Mouse (Mus musculus): ENCODE measurements around the gene Ccdc89. TPM values are rescaled to one million over a fixed set of nuclear protein-coding genes. Genes with fewer than 3 reads are reported as not detected.

Gene Ccdc89
- 1.2 and 1.4 TPM in 2 replicates for polyA plus RNA-seq (2015; fragmentation: Nextera tagmentation; extraction: Ambion mirVana)

GRCm38 (mm10) chr7:90426020-90427001 lies at the start of gene Ccdc89:
Gene Ccdc89, plus strand, starts transcription at chr7:90426577.
- peak within 1 kb of the TSS; percentile 39 for H3K4me3 ChIP-seq (ENCODE audit: low read depth, low read length)
- peak; percentile 100 for ATAC-seq
- no peak within 1 kb of the TSS; the same call in 1 of the 2 replicates for H3K9ac ChIP-seq (replicated peaks; ENCODE audit: low read depth)
- H3K27me3 ChIP-seq (replicated peaks; ENCODE audit: insufficient read depth, low read length) = no peaks in the 10 kb centered on the region
- no peak within 1 kb of the TSS for H3K27ac ChIP-seq (ENCODE audit: low read length)
- no peak for TF ChIP-seq CTCF (IDR thresholded peaks at IDR 0.05)
- no peak for TF ChIP-seq EP300 (IDR thresholded peaks at IDR 0.05)
- peak; percentile 98 for DNase-seq (ENCODE audit: low spot score)
- 22% methylated on average over 29 of the region's 29 CpGs for WGBS
- no peaks in the 10 kb centered on the region for H3K9me3 ChIP-seq (ENCODE audit: low read length)
- H3K36me3 ChIP-seq (ENCODE audit: insufficient read depth, low read length) = no peaks in the 10 kb centered on the region
- H3K4me2 ChIP-seq (replicated peaks; ENCODE audit: low read depth, low read length) = peak within 1 kb of the TSS; percentile 66
- peaks cover 4% of the 10 kb centered on the region; the same call in 1 of the 2 replicates for H3K4me1 ChIP-seq (ENCODE audit: insufficient read depth, low read depth, low read length)

GRCm38 (mm10) chr7:90384411-90384810 lies 42.0 kb upstream of the Ccdc89 start:
- Histone ChIP-seq H3K9me3 (ENCODE audit: low read length) (no peaks in the 10 kb centered on the region), H3K4me1 (ENCODE audit: insufficient read depth, low read depth, low read length) (no peaks in the 10 kb centered on the region), H3K4me3 (ENCODE audit: low read depth, low read length) (no peak overlapping the region), H3K4me2 (replicated peaks; ENCODE audit: low read depth, low read length) (no peak overlapping the region), H3K36me3 (ENCODE audit: insufficient read depth, low read length) (no peaks in the 10 kb centered on the region), H3K9ac (replicated peaks; ENCODE audit: low read depth) (no peak overlapping the region), H3K27ac (ENCODE audit: low read length) (no peak overlapping the region), H3K27me3 (replicated peaks; ENCODE audit: insufficient read depth, low read length) (no peaks in the 10 kb centered on the region)
- TF ChIP-seq EP300 (IDR thresholded peaks at IDR 0.05) (no peak), CTCF (IDR thresholded peaks at IDR 0.05) (no peak)
- DNase-seq (ENCODE audit: low spot score) (no peak), ATAC-seq (no peak)
- WGBS = 92% methylated on average over 2 of the region's 2 CpGs

- TF ChIP-seq CTCF (IDR thresholded peaks at IDR 0.05) (no peak), EP300 (IDR thresholded peaks at IDR 0.05) (no peak)
- Histone ChIP-seq H3K9me3 (ENCODE audit: low read length) (no peaks in the 10 kb centered on the region), H3K9ac (replicated peaks; ENCODE audit: low read depth) (no peak overlapping the region), H3K4me1 (ENCODE audit: insufficient read depth, low read depth, low read length) (no peaks in the 10 kb centered on the region), H3K4me3 (ENCODE audit: low read depth, low read length) (no peak overlapping the region), H3K27ac (ENCODE audit: low read length) (no peak overlapping the region), H3K27me3 (replicated peaks; ENCODE audit: insufficient read depth, low read length) (no peaks in the 10 kb centered on the region), H3K36me3 (ENCODE audit: insufficient read depth, low read length) (no peaks in the 10 kb centered on the region), H3K4me2 (replicated peaks; ENCODE audit: low read depth, low read length) (no peak overlapping the region; the same call in 1 of the 2 replicates)
- 7% methylated on average over 8 of the region's 8 CpGs for WGBS
- peak; percentile 12 for DNase-seq (ENCODE audit: low spot score)
- ATAC-seq = peak; percentile 41
Measured at GRCm38 (mm10) chr7:90386885-90387459, 39.4 kb upstream of the Ccdc89 start.

GRCm38 (mm10) chr7:90389765-90390164 lies 36.6 kb upstream of the Ccdc89 start:
- WGBS = 44% methylated on average over 3 of the region's 3 CpGs
- Histone ChIP-seq H3K4me3 (ENCODE audit: low read depth, low read length) (no peak overlapping the region), H3K9ac (replicated peaks; ENCODE audit: low read depth) (no peak overlapping the region), H3K27ac (ENCODE audit: low read length) (no peak overlapping the region), H3K9me3 (ENCODE audit: low read length) (no peaks in the 10 kb centered on the region), H3K36me3 (ENCODE audit: insufficient read depth, low read length) (no peaks in the 10 kb centered on the region), H3K4me2 (replicated peaks; ENCODE audit: low read depth, low read length) (no peak overlapping the region), H3K4me1 (ENCODE audit: insufficient read depth, low read depth, low read length) (no peaks in the 10 kb centered on the region), H3K27me3 (replicated peaks; ENCODE audit: insufficient read depth, low read length) (no peaks in the 10 kb centered on the region)
- TF ChIP-seq EP300 (IDR thresholded peaks at IDR 0.05) = no peak
- TF ChIP-seq CTCF (IDR thresholded peaks at IDR 0.05) = no peak
- no peak for ATAC-seq
- no peak for DNase-seq (ENCODE audit: low spot score)

GRCm38 (mm10) chr7:90395073-90395472 lies 31.3 kb upstream of the Ccdc89 start:
- 33% methylated on average over 4 of the region's 4 CpGs for WGBS
- peak; percentile 18 for DNase-seq (ENCODE audit: low spot score)
- H3K27ac ChIP-seq (ENCODE audit: low read length) = no peak overlapping the region
- peak; percentile 37 for ATAC-seq
- no peaks in the 10 kb centered on the region for H3K4me1 ChIP-seq (ENCODE audit: insufficient read depth, low read depth, low read length)
- no peaks in the 10 kb centered on the region for H3K36me3 ChIP-seq (ENCODE audit: insufficient read depth, low read length)
- H3K9me3 ChIP-seq (ENCODE audit: low read length) = no peaks in the 10 kb centered on the region
- TF ChIP-seq CTCF (IDR thresholded peaks at IDR 0.05) = no peak
- no peak for TF ChIP-seq EP300 (IDR thresholded peaks at IDR 0.05)
- no peak overlapping the region for H3K9ac ChIP-seq (replicated peaks; ENCODE audit: low read depth)
- H3K4me2 ChIP-seq (replicated peaks; ENCODE audit: low read depth, low read length) = no peak overlapping the region
- no peak overlapping the region for H3K4me3 ChIP-seq (ENCODE audit: low read depth, low read length)
- no peaks in the 10 kb centered on the region for H3K27me3 ChIP-seq (replicated peaks; ENCODE audit: insufficient read depth, low read length)

- H3K27ac ChIP-seq (ENCODE audit: low read length) = no peak overlapping the region
- no peak overlapping the region for H3K4me2 ChIP-seq (replicated peaks; ENCODE audit: low read depth, low read length)
- H3K27me3 ChIP-seq (replicated peaks; ENCODE audit: insufficient read depth, low read length) = no peaks in the 10 kb centered on the region
- H3K9ac ChIP-seq (replicated peaks; ENCODE audit: low read depth) = no peak overlapping the region
- H3K4me3 ChIP-seq (ENCODE audit: low read depth, low read length) = no peak overlapping the region
- no peaks in the 10 kb centered on the region for H3K9me3 ChIP-seq (ENCODE audit: low read length)
- ATAC-seq (no peak), DNase-seq (ENCODE audit: low spot score) (no peak)
- no peaks in the 10 kb centered on the region for H3K4me1 ChIP-seq (ENCODE audit: insufficient read depth, low read depth, low read length)
- no peaks in the 10 kb centered on the region for H3K36me3 ChIP-seq (ENCODE audit: insufficient read depth, low read length)
- 40% methylated on average over 5 of the region's 5 CpGs for WGBS
- TF ChIP-seq CTCF (IDR thresholded peaks at IDR 0.05) (no peak), EP300 (IDR thresholded peaks at IDR 0.05) (no peak)
Measured at GRCm38 (mm10) chr7:90395928-90396327, 30.4 kb upstream of the Ccdc89 start.
